In the genomic region with DNA sequence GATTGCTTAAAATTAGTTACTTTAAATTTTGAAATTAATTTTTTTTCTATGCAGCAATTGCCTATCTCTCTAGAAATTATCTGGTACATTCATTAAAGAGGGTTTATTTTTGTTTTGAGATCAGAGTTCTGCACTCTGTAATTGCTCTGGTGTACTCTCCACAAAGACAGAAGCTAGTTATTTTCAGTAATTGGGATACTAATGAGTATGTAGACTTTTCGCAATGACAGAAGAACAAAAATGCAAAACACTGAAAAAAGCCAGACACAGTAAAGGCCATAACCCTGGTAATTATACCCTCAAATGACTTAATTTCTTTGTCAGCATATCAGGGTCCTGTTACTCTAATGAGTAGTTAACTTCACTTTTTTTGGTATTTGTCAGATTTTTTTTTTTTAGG, we compare ENCODE assay signal across 22 mouse cellular contexts.
DNase-seq lines count a peak whose midpoint lies in the region; ATAC-seq and TF ChIP-seq lines count a peak whose summit lies in the region.
"Had no signal": no experiment of that assay in that cellular context is flagged by ENCODE, and none has a peak within 500 bp of the region (broad histone marks: within the 10 kb centered on the region; RNA-seq: fewer than 3 reads in every experiment).

No protein-coding gene starts in this region.

- ATAC-seq in liver, embryonic 12.5 days = no peak
- peak; percentile 67; the same call in 1 of the 2 replicates for ATAC-seq in forebrain, embryonic 13.5 days
- ATAC-seq: hindbrain, embryonic 16.5 days; inflammation-experienced regulatory T-cells, adult 6 months; intestine, postnatal 0 days had no signal

- H3K9me3 ChIP-seq in liver, embryonic 12.5 days (replicated peaks) = no peaks in the 10 kb centered on the region
- H3K9me3 ChIP-seq in forebrain, embryonic 13.5 days (replicated peaks) = no peaks in the 10 kb centered on the region
- H3K9me3 ChIP-seq: embryonic facial prominence, embryonic 13.5 days; heart, embryonic 10.5 days; hindbrain, embryonic 12.5 days had no signal

- no peaks in the 10 kb centered on the region for H3K27me3 ChIP-seq in liver, adult 2 months (ENCODE audit: control insufficient read depth, insufficient read depth, low read length)
- no peaks in the 10 kb centered on the region for H3K27me3 ChIP-seq in liver, embryonic 12.5 days (replicated peaks)
- H3K27me3 ChIP-seq in forebrain, embryonic 13.5 days = no peaks in the 10 kb centered on the region
- H3K27me3 ChIP-seq: embryonic facial prominence, embryonic 13.5 days; hindbrain, embryonic 12.5 days had no signal

- no peak overlapping the region for H3K4me3 ChIP-seq in liver, adult 2 months (ENCODE audit: insufficient read depth, low read depth, low read length)
- H3K4me3 ChIP-seq in liver, embryonic 12.5 days = no peak overlapping the region
- H3K4me3 ChIP-seq in forebrain, embryonic 13.5 days = no peak overlapping the region
- H3K4me3 ChIP-seq: embryonic facial prominence, embryonic 13.5 days; heart, embryonic 10.5 days; hindbrain, embryonic 12.5 days had no signal

- H3K4me2 ChIP-seq in liver, embryonic 12.5 days = no peak overlapping the region
- H3K4me2 ChIP-seq in forebrain, embryonic 13.5 days = no peak overlapping the region
- H3K4me2 ChIP-seq: embryonic facial prominence, embryonic 13.5 days; hindbrain, embryonic 12.5 days had no signal

- WGBS in liver, adult 2 months = 91% methylated on average over 1 of the region's 1 CpGs
- WGBS in liver, embryonic 12.5 days (ENCODE audit: insufficient replicate concordance) = 92% methylated on average over 1 of the region's 1 CpGs
- WGBS in forebrain, embryonic 13.5 days = 31% methylated on average over 1 of the region's 1 CpGs

- no peaks in the 10 kb centered on the region for H3K36me3 ChIP-seq in liver, adult 2 months (ENCODE audit: control insufficient read depth, insufficient read depth, low read length)
- no peaks in the 10 kb centered on the region for H3K36me3 ChIP-seq in liver, embryonic 12.5 days
- no peaks in the 10 kb centered on the region for H3K36me3 ChIP-seq in forebrain, embryonic 13.5 days (ENCODE audit: poor library complexity, severe bottlenecking)
- H3K36me3 ChIP-seq: embryonic facial prominence, embryonic 13.5 days; heart, embryonic 10.5 days; hindbrain, embryonic 12.5 days had no signal

- no peaks in the 10 kb centered on the region for H3K79me2 ChIP-seq in liver, adult 2 months (ENCODE audit: control insufficient read depth, insufficient read depth, low read length)

- TF ChIP-seq POLR2A in liver, adult 2 months (IDR thresholded peaks at IDR 0.05; ENCODE audit: extremely low read depth, insufficient read depth, low read length) = no peak

- no peaks in the 10 kb centered on the region for H3K4me1 ChIP-seq in liver, adult 2 months (ENCODE audit: control insufficient read depth, insufficient read depth, low read length)
- no peaks in the 10 kb centered on the region for H3K4me1 ChIP-seq in liver, embryonic 12.5 days
- no peaks in the 10 kb centered on the region for H3K4me1 ChIP-seq in forebrain, embryonic 13.5 days
- H3K4me1 ChIP-seq: embryonic facial prominence, embryonic 13.5 days; heart, embryonic 10.5 days; hindbrain, embryonic 12.5 days had no signal

- peak; percentile 24 for DNase-seq in liver, adult 2 months (ENCODE audit: extremely low read depth, low read depth, low spot score)
- DNase-seq in retina, embryonic 14.5 days (ENCODE audit: low spot score) = peak; percentile 57
- no peak for DNase-seq in cerebellum, adult 8-10 months
- DNase-seq in thymus, postnatal 36 days = no peak
- DNase-seq in right cerebral cortex, adult 18-20 months = no peak
- DNase-seq: adrenal gland, adult 8-10 months; adrenal gland, postnatal 36 days; cerebellum, adult 11-12 months; cerebellum, postnatal 14 days; embryo, embryonic 11 days; gastrocnemius, postnatal 10 days; heart, adult 18-20 months; heart, postnatal 10 days; heart, postnatal 4 days had no signal

- H3K27ac ChIP-seq in liver, adult 2 months (replicated peaks; ENCODE audit: insufficient read depth, low read depth, low read length) = no peak overlapping the region
- no peak overlapping the region for H3K27ac ChIP-seq in liver, embryonic 12.5 days
- no peak overlapping the region for H3K27ac ChIP-seq in forebrain, embryonic 13.5 days
- H3K27ac ChIP-seq: embryonic facial prominence, embryonic 13.5 days; heart, embryonic 10.5 days; hindbrain, embryonic 12.5 days had no signal

- TF ChIP-seq CTCF in liver, adult 2 months (IDR thresholded peaks at IDR 0.05; ENCODE audit: low read depth, low read length) = no peak

- no peak overlapping the region for H3K9ac ChIP-seq in liver, adult 2 months (ENCODE audit: low read depth, low read length)
- H3K9ac ChIP-seq in liver, embryonic 12.5 days = no peak overlapping the region
- H3K9ac ChIP-seq in forebrain, embryonic 13.5 days = no peak overlapping the region
- H3K9ac ChIP-seq: embryonic facial prominence, embryonic 13.5 days; hindbrain, embryonic 12.5 days had no signal

Comparison
In these comparisons a context has a peak if more than half of its experiments do, and no peak if none do; other contexts are left out.
1. DNase-seq: peak in liver, adult 2 months (single experiment) and retina, embryonic 14.5 days (single experiment); none in cerebellum, adult 8-10 months (single experiment), thymus, postnatal 36 days (0 of 2) and right cerebral cortex, adult 18-20 months (single experiment).